Mouse (Mus musculus): Measurements from ENCODE around the gene Taar2. TPM values are rescaled to one million over a fixed set of nuclear protein-coding genes. Genes with fewer than 3 reads are reported as not detected.

Gene Taar2
- total RNA-seq, 2 experiments from 2014 or later = not detected

DNA sequence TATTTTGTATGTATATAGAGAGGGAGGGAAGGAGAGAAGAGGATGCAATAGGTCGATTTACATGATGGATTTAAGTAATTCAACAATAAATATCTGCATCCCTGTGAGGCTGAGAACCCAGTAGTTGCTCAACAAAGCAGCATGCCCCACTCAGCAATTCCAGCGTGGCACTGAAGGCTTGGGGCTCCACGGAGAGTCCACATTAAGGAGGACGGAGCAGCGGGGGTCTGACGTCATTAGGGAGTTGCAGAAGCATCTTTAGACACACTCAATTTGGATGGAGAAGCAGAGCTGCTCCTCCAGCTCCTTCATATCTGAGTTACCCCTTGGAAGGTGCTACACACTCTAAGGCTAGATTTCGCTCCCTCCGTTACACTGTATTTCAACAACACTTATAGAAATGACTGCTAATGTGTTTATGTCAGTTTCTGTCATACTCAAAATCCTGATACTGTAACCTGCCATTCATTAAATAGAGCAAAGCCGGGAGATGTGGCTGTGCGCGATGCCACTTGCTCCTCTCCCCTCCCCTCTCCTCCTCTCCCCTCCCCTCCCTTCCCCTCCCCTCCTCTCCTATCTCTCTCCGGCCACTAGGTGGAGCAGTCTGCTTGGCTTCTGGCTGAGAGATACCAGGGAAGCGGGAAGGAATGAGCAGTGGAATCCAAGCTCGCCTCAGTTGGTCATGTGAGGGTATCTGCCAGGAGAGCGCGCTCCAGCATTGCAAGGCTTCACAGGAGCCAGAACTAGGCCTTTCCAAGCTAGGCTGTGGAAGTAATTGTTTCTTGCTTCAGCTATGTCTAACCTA is 40.7 kb downstream of the Taar2 start:
- DNase-seq = peak; percentile 81 to 83

DNA sequence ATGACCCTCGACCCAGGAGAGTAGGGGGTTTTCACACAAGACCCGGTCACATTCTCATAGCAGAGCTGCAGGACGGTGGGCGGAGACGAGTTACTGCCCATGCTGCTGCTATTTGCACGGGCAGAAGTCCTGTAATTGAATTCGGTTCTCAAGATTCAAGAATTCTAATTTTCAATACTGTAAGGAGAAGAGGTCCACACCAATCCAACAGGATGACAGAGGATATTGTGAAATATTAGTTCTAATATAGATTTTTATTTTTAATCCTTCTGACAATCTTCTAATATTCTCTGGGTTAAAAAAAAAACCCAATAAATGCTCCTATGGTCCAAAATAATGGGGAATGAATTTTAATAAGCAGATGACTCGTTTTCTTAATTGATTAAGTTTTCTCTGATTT is 47.2 kb downstream of the Taar2 start, which contains the start of gene Taar6:
Gene Taar6 (minus strand): TSS at position 101 of the 400 bp plus-strand sequence.
- DNase-seq = no peak

DNA sequence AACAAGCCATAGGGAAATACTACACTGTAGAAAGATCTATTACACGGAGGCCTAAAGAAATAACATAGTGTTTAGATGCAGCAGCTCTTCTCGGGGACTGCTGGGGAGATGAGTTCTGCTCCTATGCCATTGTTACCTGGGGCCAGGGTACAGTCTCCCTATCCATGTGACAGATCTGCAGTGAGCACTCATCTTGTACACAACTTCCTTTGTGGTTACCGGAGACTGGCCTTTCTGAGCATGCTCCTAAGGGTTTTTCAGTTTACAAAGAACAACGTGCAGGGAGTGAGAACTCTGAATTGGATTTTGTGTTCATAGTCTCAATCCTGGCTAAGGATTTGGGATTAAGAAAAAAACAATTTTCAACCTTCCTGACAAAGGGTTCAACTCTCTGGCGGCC is 48.0 kb downstream of the Taar2 start:
- DNase-seq = no peak

Other genes with a start within 250 kb of the Taar2 start
- 100 to 1,000 TPM; 451 to 467 TPM for gene Rps12, start 151.3 kb upstream of the Taar2 start, total RNA-seq (2021)
- 10 to 100 TPM; 29.5 to 33.6 TPM for gene Slc18b1, start 141.6 kb upstream of the Taar2 start, total RNA-seq (2021)
- 10 to 100 TPM in 1 of 2 experiments, 1 to 10 TPM in 1; 8.5 to 77.2 TPM for gene Vnn3, start 87.1 kb upstream of the Taar2 start, total RNA-seq (2021)
- gene Vnn1, start 43.9 kb upstream of the Taar2 start, total RNA-seq (2021) = 10 to 100 TPM; 18.8 to 60.6 TPM
- gene Taar1, start 18.2 kb upstream of the Taar2 start, total RNA-seq (2021) = not detected
- gene Taar3, start 11.0 kb downstream of the Taar2 start, total RNA-seq (2021) = not detected
- not detected for gene Taar4, start 21.9 kb downstream of the Taar2 start, total RNA-seq (2021)
- not detected for gene Taar5, start 32.1 kb downstream of the Taar2 start, total RNA-seq (2021)
- gene Taar6, start 47.1 kb downstream of the Taar2 start, total RNA-seq (2021) = not detected
- not detected for gene Taar7a, start 54.9 kb downstream of the Taar2 start, total RNA-seq (2021)
- gene Taar7b, start 61.4 kb downstream of the Taar2 start, total RNA-seq (2021) = not detected
- not detected for gene Taar7d, start 88.7 kb downstream of the Taar2 start, total RNA-seq (2021)
- not detected for gene Taar7e, start 99.0 kb downstream of the Taar2 start, total RNA-seq (2021)
- not detected for gene Taar7f, start 110.9 kb downstream of the Taar2 start, total RNA-seq (2021)
- not detected for gene Taar8a, start 137.9 kb downstream of the Taar2 start, total RNA-seq (2021)
- gene Taar8b, start 153.7 kb downstream of the Taar2 start, total RNA-seq (2021) = not detected
- not detected for gene Taar8c, start 163.3 kb downstream of the Taar2 start, total RNA-seq (2021)
- gene Taar9, start 171.0 kb downstream of the Taar2 start, total RNA-seq (2021) = not detected
- 100 to 1,000 TPM; 135 to 202 TPM for gene Stx7, start 210.7 kb downstream of the Taar2 start, total RNA-seq (2021)

All from adrenal gland, postnatal 36 days (tissue).